Mouse (Mus musculus): ENCODE measurements around the gene Pcdh17. TPM values are rescaled to one million over a fixed set of nuclear protein-coding genes. Genes with fewer than 3 reads are reported as not detected.

Pcdh17 gene
- total RNA-seq, 2 experiments from 2014 or later: 0.10 TPM; not detected in 1

GRCm38 (mm10) chr14:84476906-84477305 lies 33.5 kb downstream of the Pcdh17 start:
- no peak for ATAC-seq (replicated peaks; ENCODE audit: poor library complexity, severe bottlenecking)

- no peak for ATAC-seq (replicated peaks; ENCODE audit: poor library complexity, severe bottlenecking)
These were observed 34.0 kb downstream of the Pcdh17 start for GRCm38 (mm10) chr14:84477411-84477810.

GRCm38 (mm10) chr14:84480546-84480945 lies 37.2 kb downstream of the Pcdh17 start:
- ATAC-seq (replicated peaks; ENCODE audit: poor library complexity, severe bottlenecking): no peak

- no peak for ATAC-seq (replicated peaks; ENCODE audit: poor library complexity, severe bottlenecking)
These were observed 41.0 kb downstream of the Pcdh17 start for GRCm38 (mm10) chr14:84484350-84484749.

GRCm38 (mm10) chr14:84511010-84511409 lies 67.6 kb downstream of the Pcdh17 start:
- ATAC-seq (replicated peaks; ENCODE audit: poor library complexity, severe bottlenecking): no peak

GRCm38 (mm10) chr14:84532397-84532796 lies 89.0 kb downstream of the Pcdh17 start:
- ATAC-seq (replicated peaks; ENCODE audit: poor library complexity, severe bottlenecking): no peak

- ATAC-seq (replicated peaks; ENCODE audit: poor library complexity, severe bottlenecking): no peak
These were observed 91.9 kb downstream of the Pcdh17 start for GRCm38 (mm10) chr14:84535264-84535663.

- no peak for ATAC-seq (replicated peaks; ENCODE audit: poor library complexity, severe bottlenecking)
These were observed 98.5 kb downstream of the Pcdh17 start for GRCm38 (mm10) chr14:84541838-84542237.

GRCm38 (mm10) chr14:84545968-84546367 lies 102.6 kb downstream of the Pcdh17 start:
- no peak for ATAC-seq (replicated peaks; ENCODE audit: poor library complexity, severe bottlenecking)

GRCm38 (mm10) chr14:84547513-84548194 lies 104.3 kb downstream of the Pcdh17 start:
- no peak for ATAC-seq (replicated peaks; ENCODE audit: poor library complexity, severe bottlenecking)

GRCm38 (mm10) chr14:84551546-84551945 lies 108.2 kb downstream of the Pcdh17 start:
- no peak for ATAC-seq (replicated peaks; ENCODE audit: poor library complexity, severe bottlenecking)

GRCm38 (mm10) chr14:84571071-84571470 lies 127.7 kb downstream of the Pcdh17 start:
- no peak for ATAC-seq (replicated peaks; ENCODE audit: poor library complexity, severe bottlenecking)

Measured in granulocyte monocyte progenitor cell, adult 5-6 weeks (primary cell).